Mouse (Mus musculus) small intestine, adult 2 months (tissue): ENCODE measurements around the gene Ssh2. TPM values are rescaled to one million over a fixed set of nuclear protein-coding genes. Genes with fewer than 3 reads are reported as not detected.

Experiments used
- H3K27ac ChIP-seq: fragments of 200-500 bp; 2 replicates; pipeline ENCODE4 v1.5.1; 2012; ENCODE audit warnings: low read depth, low read length, control low read depth, inconsistent platforms; ENCODE audit not compliant: insufficient read depth
- H3K27me3 ChIP-seq: fragments of 200-500 bp; 2 replicates; pipeline ENCODE4 v1.6.1; 2012; ENCODE audit warnings: mild to moderate bottlenecking, moderate library complexity, low read length, inconsistent platforms; ENCODE audit not compliant: control insufficient read depth, insufficient read depth
- H3K36me3 ChIP-seq: fragments of 200-500 bp; 2 replicates; pipeline ENCODE4 v1.6.1; 2012; ENCODE audit warnings: mild to moderate bottlenecking, low read length, control low read depth, inconsistent platforms; ENCODE audit not compliant: control insufficient read depth, insufficient read depth
- H3K4me1 ChIP-seq: fragments of 200-500 bp; 2 replicates; pipeline ENCODE4 v1.6.1; 2012; ENCODE audit warnings: low read length, inconsistent platforms, mixed read lengths; ENCODE audit not compliant: control insufficient read depth, insufficient read depth, insufficient read length
- H3K4me3 ChIP-seq: fragments of 200-500 bp; 2 replicates; pipeline ENCODE4 v1.5.1; 2012; ENCODE audit warnings: low read depth, mild to moderate bottlenecking, control low read depth, inconsistent platforms, low read length, moderate library complexity
- CTCF ChIP-seq: fragments of 200-500 bp; IDR thresholded peaks from 2 replicates; pipeline ENCODE4 v1.5.1; 2012; ENCODE audit warnings: low read depth, mild to moderate bottlenecking, control low read depth, inconsistent platforms, low read length, moderate library complexity, mixed read lengths; ENCODE audit not compliant: insufficient replicate concordance, insufficient read length; ENCODE audit errors: extremely low read depth
- POLR2A ChIP-seq: fragments of 200-500 bp; IDR thresholded peaks from 2 replicates; pipeline ENCODE4 v1.6.1; 2012; ENCODE audit warnings: low read depth, mild to moderate bottlenecking, control low read depth, inconsistent platforms, low read length, moderate library complexity
- WGBS: fragments of 180-500 bp; shearing (Covaris S2); methylation state at CpG from one replicate; pipeline ENCODE4 v1.1.7; 2018; 5-methylcytosine and 5-hydroxymethylcytosine counted together
- polyA plus RNA-seq: library from polyadenylated mRNA; depleted of rRNA; stranded (reverse); fragments of >200 nt; gene quantifications from 2 replicates; pipeline ENCODE4 v1.2.3, GENCODE M21; 2012

Gene Ssh2
- polyA plus RNA-seq, 1 experiment, result 5.3 TPM

DNA sequence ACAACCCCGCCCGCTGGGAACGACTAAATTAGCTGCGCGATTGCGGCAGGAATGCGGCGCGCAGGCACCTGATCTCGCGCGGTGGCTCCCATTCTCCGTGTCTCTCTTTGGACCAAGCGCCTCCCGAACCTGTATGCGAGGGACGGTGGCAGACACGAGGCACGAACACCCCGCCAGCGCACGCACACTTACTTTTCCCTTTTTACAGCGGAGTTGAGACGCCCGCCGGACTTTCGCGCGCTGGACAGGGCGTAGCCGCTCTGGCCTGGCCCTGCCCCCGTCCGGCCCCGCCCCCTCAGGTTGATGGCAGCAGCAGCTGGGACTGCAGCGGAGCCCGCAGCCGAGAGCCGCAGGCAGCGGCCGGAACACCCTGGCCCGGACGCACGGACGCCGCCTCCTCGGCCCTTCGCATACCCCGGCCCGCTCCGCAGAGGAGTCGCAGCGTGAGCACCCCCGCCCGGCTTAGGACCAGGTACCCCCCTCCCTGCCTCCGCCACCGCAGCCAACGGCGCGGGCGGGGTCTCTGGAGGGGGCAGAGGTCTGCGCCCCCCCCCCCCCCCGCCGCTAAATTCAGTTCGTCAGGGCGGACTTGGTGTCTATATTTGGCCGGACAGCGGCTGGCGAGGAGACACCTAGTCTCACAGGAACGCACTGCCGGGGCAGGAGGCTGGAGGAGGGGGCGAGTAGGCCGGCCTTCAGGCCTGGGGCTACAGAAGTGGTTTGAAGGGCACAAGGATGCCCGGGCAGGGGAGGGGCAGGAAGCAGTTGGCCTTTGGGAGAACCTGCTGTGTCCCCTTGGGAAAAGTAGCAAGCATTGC is 246.4 kb downstream of the Ssh2 start, which contains the start of gene Coro6:
Gene Coro6, plus strand, starts transcription at position 129 of the 818 bp plus-strand sequence.
- peaks cover 18% of the 10 kb centered on the region for H3K27me3 ChIP-seq

DNA sequence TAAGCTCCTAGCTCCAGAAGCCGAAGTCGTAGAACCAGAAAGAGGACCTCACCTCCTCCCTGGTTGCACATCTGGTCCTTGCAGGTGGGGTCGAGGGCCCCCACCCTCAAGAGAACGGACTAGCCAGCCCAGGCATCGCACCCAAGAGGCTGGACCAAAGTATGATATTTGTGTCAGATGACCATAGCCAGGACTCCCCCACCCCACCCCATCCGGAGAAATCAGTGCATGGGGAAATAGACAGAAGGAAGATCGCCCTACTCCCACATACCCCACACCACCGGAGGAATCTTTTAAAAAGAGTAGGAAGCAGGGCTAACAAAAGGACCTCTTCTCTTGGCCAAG is 247.0 kb downstream of the Ssh2 start:
- Histone ChIP-seq H3K4me3 (peak overlapping the region; percentile 68), H3K36me3 (no peaks in the 10 kb centered on the region), H3K4me1 (peaks cover 10% of the 10 kb centered on the region), H3K27me3 (peaks cover 18% of the 10 kb centered on the region), H3K27ac (no peak overlapping the region)
- TF ChIP-seq CTCF, result no peak
- TF ChIP-seq POLR2A, result no peak
- WGBS, result 37% methylated on average over 8 of the region's 8 CpGs

More for the DNA sequence above, 246.4 kb downstream of the Ssh2 start, which contains the start of gene Coro6:
- H3K36me3 ChIP-seq, result peaks cover 2% of the 10 kb centered on the region; the same call in 1 of the 2 replicates
- WGBS, result 2% methylated on average over 73 of the region's 73 CpGs
- peak within 1 kb of the TSS; percentile 68 for H3K4me3 ChIP-seq
- H3K27ac ChIP-seq, result no peak within 1 kb of the TSS
- H3K4me1 ChIP-seq, result peaks cover 7% of the 10 kb centered on the region
- TF ChIP-seq CTCF (no peak), POLR2A (no peak)

- H3K36me3 ChIP-seq, result no peaks in the 10 kb centered on the region
- WGBS, result 76% methylated on average over 10 of the region's 10 CpGs
- no peak overlapping the region for H3K4me3 ChIP-seq
- no peak for TF ChIP-seq CTCF
- no peak for TF ChIP-seq POLR2A
- H3K4me1 ChIP-seq, result peaks cover 10% of the 10 kb centered on the region
- H3K27ac ChIP-seq, result no peak overlapping the region
- peaks cover 18% of the 10 kb centered on the region for H3K27me3 ChIP-seq
Observed at GRCm38 (mm10) chr11:77463786-77464185, 247.7 kb downstream of the Ssh2 start.

DNA sequence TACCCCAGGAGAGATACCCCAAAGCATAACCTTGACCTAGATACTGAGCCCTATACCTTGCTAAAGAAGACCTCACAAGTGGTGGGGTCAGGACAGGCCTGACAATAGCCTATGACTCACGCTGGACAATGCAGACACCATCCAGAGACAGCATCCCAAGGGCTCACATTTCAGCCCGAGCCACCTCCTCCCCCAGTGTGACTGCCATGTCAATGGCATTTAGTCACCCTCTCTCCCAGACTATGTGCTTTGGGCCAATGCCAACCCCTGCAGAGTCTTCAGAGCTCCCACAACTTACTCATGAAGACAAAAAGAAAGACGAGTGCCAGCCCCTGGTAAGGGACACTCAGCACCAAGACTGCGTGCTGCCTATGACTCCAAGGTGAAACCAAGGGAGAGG is 248.6 kb downstream of the Ssh2 start:
- Histone ChIP-seq H3K27ac (no peak overlapping the region), H3K27me3 (peaks cover 18% of the 10 kb centered on the region)
- WGBS, result 52% methylated on average over 4 of the region's 4 CpGs

DNA sequence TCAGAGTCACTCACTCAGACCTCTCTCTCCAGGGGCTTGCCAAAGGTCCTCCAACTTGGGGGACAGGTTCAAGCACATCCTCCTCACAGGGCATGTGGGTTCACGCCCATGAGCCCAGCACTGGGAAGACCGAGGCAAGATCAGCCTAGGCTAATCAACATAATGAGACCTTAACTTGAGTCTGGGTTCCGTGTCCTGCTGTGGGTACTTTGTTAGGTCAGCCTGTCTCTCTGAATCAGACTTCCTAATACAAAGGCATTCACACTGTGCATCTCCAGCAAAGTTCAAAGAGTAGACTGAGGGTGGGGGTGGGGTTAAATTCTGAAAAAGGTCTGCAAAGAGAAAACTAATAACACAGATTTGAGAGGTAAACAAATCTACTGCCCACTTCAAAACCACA is 249.0 kb downstream of the Ssh2 start:
- H3K4me3 ChIP-seq, result no peak overlapping the region
- H3K27ac ChIP-seq, result no peak overlapping the region
- 78% methylated on average over 3 of the region's 3 CpGs for WGBS
- no peaks in the 10 kb centered on the region for H3K36me3 ChIP-seq
- TF ChIP-seq CTCF (no peak), POLR2A (no peak)
- H3K4me1 ChIP-seq, result peaks cover 10% of the 10 kb centered on the region
- peaks cover 18% of the 10 kb centered on the region for H3K27me3 ChIP-seq

More for the DNA sequence above, 248.6 kb downstream of the Ssh2 start:
- H3K4me1 ChIP-seq, result peaks cover 10% of the 10 kb centered on the region
- no peak overlapping the region for H3K4me3 ChIP-seq
- no peaks in the 10 kb centered on the region for H3K36me3 ChIP-seq
- TF ChIP-seq CTCF (no peak), POLR2A (no peak)

DNA sequence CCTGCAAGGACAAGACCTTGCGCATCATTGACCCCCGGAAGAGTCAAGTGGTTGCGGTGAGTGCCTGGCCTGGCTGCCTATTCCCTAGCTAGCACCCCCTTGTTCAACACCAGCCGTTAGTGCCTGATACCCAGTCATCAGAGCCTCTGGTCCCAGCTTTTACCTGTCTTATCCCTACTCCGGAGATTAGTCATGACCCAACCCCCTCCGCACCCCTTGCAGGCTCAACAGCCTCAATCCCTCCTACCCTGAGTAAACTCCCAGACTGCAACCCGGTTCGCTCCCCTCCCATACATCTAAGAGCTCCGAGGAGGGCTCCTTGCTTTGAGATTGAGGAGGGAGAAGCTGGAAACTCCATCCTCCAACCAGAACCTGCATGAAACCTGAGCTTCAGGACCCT is 250.5 kb downstream of the Ssh2 start:
- H3K36me3 ChIP-seq, result no peaks in the 10 kb centered on the region; the same call in 1 of the 2 replicates
- WGBS, result 45% methylated on average over 9 of the region's 9 CpGs
- peaks cover 10% of the 10 kb centered on the region for H3K4me1 ChIP-seq
- no peak overlapping the region for H3K27ac ChIP-seq
- H3K27me3 ChIP-seq, result peaks cover 18% of the 10 kb centered on the region
- no peak overlapping the region for H3K4me3 ChIP-seq
- TF ChIP-seq POLR2A (no peak), CTCF (no peak)

DNA sequence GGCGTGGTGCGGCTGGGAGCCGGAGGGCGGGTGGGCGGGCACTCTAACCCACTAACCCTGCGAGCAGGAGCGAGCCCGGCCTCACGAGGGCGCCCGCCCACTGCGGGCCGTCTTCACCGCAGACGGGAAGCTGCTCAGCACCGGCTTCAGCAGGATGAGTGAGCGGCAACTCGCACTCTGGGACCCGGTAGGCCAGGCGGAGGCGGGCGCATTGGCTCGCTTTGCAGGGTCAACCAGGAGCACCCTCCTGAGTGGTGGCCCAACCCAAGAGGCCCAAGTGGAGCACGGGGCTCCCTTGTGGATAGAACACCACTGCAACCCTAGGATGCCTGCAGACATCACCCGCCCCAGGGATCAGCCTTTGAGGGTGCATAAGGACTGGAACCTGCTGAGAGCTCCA is 251.1 kb downstream of the Ssh2 start:
- H3K36me3 ChIP-seq, result no peaks in the 10 kb centered on the region; the same call in 1 of the 2 replicates
- 4% methylated on average over 25 of the region's 25 CpGs for WGBS
- peaks cover 13% of the 10 kb centered on the region for H3K27me3 ChIP-seq
- H3K4me3 ChIP-seq, result peak overlapping the region; percentile 26
- no peak for TF ChIP-seq POLR2A
- TF ChIP-seq CTCF, result peak; percentile 64
- H3K4me1 ChIP-seq, result peaks cover 10% of the 10 kb centered on the region
- no peak overlapping the region for H3K27ac ChIP-seq
